Mouse (Mus musculus): ENCODE results near the gene 2410002F23Rik. TPM values are rescaled to one million over a fixed set of nuclear protein-coding genes. Genes with fewer than 3 reads are reported as not detected.
"Not testable (repeated sequence)": the region's sequence is repeated elsewhere in the genome, so short reads cannot be mapped to it uniquely, and the experiment has no call there.

Gene 2410002F23Rik
- polyA plus RNA-seq, 1 experiment from 2014 or later, result 174 TPM

- Histone ChIP-seq H3K4me3 (peak overlapping the region; percentile 93), H3K27me3 (ENCODE audit: insufficient read depth, poor library complexity, severe bottlenecking) (no peaks in the 10 kb centered on the region), H3K9me3 (no peaks in the 10 kb centered on the region), H3K36me3 (peaks cover 41% of the 10 kb centered on the region), H3K27ac (peak overlapping the region; percentile 97), H3K4me1 (replicated peaks) (peaks cover 32% of the 10 kb centered on the region)
- DNase-seq (ENCODE audit: low spot score), result peak; percentile 75
- under 1% methylated on average over 23 of the region's 23 CpGs for WGBS
Measured at GRCm38 (mm10) chr7:44246984-44247470, 505 bp downstream of the 2410002F23Rik start.

GRCm38 (mm10) chr7:44247971-44248370 lies 1.4 kb downstream of the 2410002F23Rik start:
- H3K27me3 ChIP-seq (ENCODE audit: insufficient read depth, poor library complexity, severe bottlenecking), result no peaks in the 10 kb centered on the region
- peaks cover 34% of the 10 kb centered on the region for H3K4me1 ChIP-seq (replicated peaks)
- WGBS, result 97% methylated on average over 2 of the region's 2 CpGs
- no peak for DNase-seq (ENCODE audit: low spot score)
- no peaks in the 10 kb centered on the region for H3K9me3 ChIP-seq
- peak overlapping the region; percentile 93 for H3K4me3 ChIP-seq
- peaks cover 51% of the 10 kb centered on the region for H3K36me3 ChIP-seq
- no peak overlapping the region for H3K27ac ChIP-seq

- H3K27ac ChIP-seq, result no peak overlapping the region
- H3K27me3 ChIP-seq (ENCODE audit: insufficient read depth, poor library complexity, severe bottlenecking), result no peaks in the 10 kb centered on the region
- no peak overlapping the region for H3K4me3 ChIP-seq
- peaks cover 63% of the 10 kb centered on the region for H3K36me3 ChIP-seq
- H3K4me1 ChIP-seq (replicated peaks), result peaks cover 36% of the 10 kb centered on the region
- DNase-seq (ENCODE audit: low spot score), result no peak
- no peaks in the 10 kb centered on the region for H3K9me3 ChIP-seq
- WGBS, result 96% methylated on average over 4 of the region's 4 CpGs
Measured at GRCm38 (mm10) chr7:44249248-44249647, 2.7 kb downstream of the 2410002F23Rik start.

- WGBS, result 92% methylated on average over 17 of the region's 17 CpGs
- not testable (repeated sequence) for H3K9me3 ChIP-seq; H3K27me3 ChIP-seq (ENCODE audit: insufficient read depth, poor library complexity, severe bottlenecking); H3K27ac ChIP-seq; DNase-seq (ENCODE audit: low spot score)
- H3K4me3 ChIP-seq, result peak overlapping the region; percentile 9; the same call in 1 of the 2 replicates
- peaks cover 28% of the 10 kb centered on the region for H3K4me1 ChIP-seq (replicated peaks)
- peaks cover 72% of the 10 kb centered on the region for H3K36me3 ChIP-seq
Measured at GRCm38 (mm10) chr7:44250732-44251275, 4.3 kb downstream of the 2410002F23Rik start.

GRCm38 (mm10) chr7:44253023-44253616 lies 6.6 kb downstream of the 2410002F23Rik start:
- peaks cover 22% of the 10 kb centered on the region for H3K4me1 ChIP-seq (replicated peaks)
- DNase-seq (ENCODE audit: low spot score), result no peak
- no peak overlapping the region for H3K27ac ChIP-seq
- H3K9me3 ChIP-seq, result no peaks in the 10 kb centered on the region
- H3K4me3 ChIP-seq, result no peak overlapping the region
- H3K36me3 ChIP-seq, result peaks cover 68% of the 10 kb centered on the region
- WGBS, result 75% methylated on average over 15 of the region's 15 CpGs
- no peaks in the 10 kb centered on the region for H3K27me3 ChIP-seq (ENCODE audit: insufficient read depth, poor library complexity, severe bottlenecking)

DNA sequence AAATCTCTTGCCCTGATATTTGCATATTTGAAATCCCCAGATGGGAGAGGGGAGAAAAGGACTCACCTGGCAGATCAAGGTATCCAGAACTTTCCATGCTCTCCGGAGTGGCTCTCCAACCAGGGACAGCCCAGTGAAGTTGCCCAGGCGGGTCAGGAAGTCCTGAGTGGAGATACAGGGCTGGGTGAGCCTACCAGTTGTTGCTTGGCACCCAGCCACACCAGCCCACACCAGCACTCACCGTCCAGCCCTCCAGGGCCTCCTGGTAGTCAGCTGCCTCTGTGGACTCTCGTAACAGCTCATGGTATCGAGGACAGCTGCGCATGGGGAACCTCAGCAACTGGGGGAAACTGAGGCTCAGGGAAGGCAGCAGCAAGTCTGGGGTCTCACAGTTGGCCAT lies 8.4 kb downstream of the 2410002F23Rik start:
- no peaks in the 10 kb centered on the region for H3K27me3 ChIP-seq (ENCODE audit: insufficient read depth, poor library complexity, severe bottlenecking)
- H3K4me3 ChIP-seq, result no peak overlapping the region
- H3K9me3 ChIP-seq, result no peaks in the 10 kb centered on the region
- 86% methylated on average over 6 of the region's 6 CpGs for WGBS
- no peak overlapping the region for H3K27ac ChIP-seq
- peaks cover 50% of the 10 kb centered on the region for H3K36me3 ChIP-seq
- no peak for DNase-seq (ENCODE audit: low spot score)
- 0 out of 2 replicates have a peak, but pooled peaks cover 5% of the 10 kb centered on the region for H3K4me1 ChIP-seq (replicated peaks)

GRCm38 (mm10) chr7:44257278-44257677 lies 10.8 kb downstream of the 2410002F23Rik start, which contains the start of gene Acp4:
Gene Acp4 (minus strand): TSS chr7:44257378.
- peaks cover 29% of the 10 kb centered on the region for H3K36me3 ChIP-seq
- no peaks in the 10 kb centered on the region for H3K9me3 ChIP-seq
- WGBS, result 80% methylated on average over 4 of the region's 4 CpGs
- DNase-seq (ENCODE audit: low spot score), result no peak
- no peak within 1 kb of the TSS for H3K4me3 ChIP-seq
- peaks cover 10% of the 10 kb centered on the region; the same call in 1 of the 2 replicates for H3K4me1 ChIP-seq (replicated peaks)
- peaks cover 18% of the 10 kb centered on the region for H3K27me3 ChIP-seq (ENCODE audit: insufficient read depth, poor library complexity, severe bottlenecking)
- H3K27ac ChIP-seq, result no peak within 1 kb of the TSS

- no peaks in the 10 kb centered on the region for H3K36me3 ChIP-seq
- no peak overlapping the region for H3K27ac ChIP-seq
- H3K9me3 ChIP-seq, result no peaks in the 10 kb centered on the region
- no peak for DNase-seq (ENCODE audit: low spot score)
- WGBS, result 79% methylated on average over 6 of the region's 6 CpGs
- peaks cover 13% of the 10 kb centered on the region for H3K4me1 ChIP-seq (replicated peaks)
- H3K4me3 ChIP-seq, result no peak overlapping the region
- H3K27me3 ChIP-seq (ENCODE audit: insufficient read depth, poor library complexity, severe bottlenecking), result peaks cover 40% of the 10 kb centered on the region
Measured at GRCm38 (mm10) chr7:44260410-44260809, 13.9 kb downstream of the 2410002F23Rik start.

DNA sequence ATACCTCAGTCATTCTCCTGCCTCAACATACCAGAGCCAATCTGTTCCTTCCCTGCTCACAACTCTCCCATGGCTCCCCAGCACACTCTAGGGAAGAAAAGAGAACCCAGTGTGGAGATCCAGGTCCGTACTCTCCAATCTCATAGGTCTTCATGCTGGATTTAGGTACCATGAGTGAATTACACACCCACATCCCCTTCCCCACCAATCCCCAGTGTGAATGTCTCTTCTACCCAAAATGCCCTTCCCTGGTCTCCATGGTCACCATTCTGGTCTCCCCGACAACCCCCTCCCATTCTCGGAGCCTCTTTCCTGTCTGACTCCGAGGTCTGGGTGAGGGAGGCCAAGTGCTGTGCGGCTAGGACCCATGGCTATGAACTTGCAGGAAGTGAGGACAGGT lies 14.6 kb downstream of the 2410002F23Rik start, which contains the start of gene Gm15517:
Gene Gm15517 (plus strand): TSS at position 301 of the 400 bp plus-strand sequence.
- Histone ChIP-seq H3K27me3 (ENCODE audit: insufficient read depth, poor library complexity, severe bottlenecking) (peaks cover 40% of the 10 kb centered on the region), H3K9me3 (no peaks in the 10 kb centered on the region), H3K27ac (no peak within 1 kb of the TSS), H3K4me3 (no peak within 1 kb of the TSS), H3K36me3 (no peaks in the 10 kb centered on the region), H3K4me1 (replicated peaks) (peaks cover 13% of the 10 kb centered on the region)
- DNase-seq (ENCODE audit: low spot score), result no peak
- 54% methylated on average over 5 of the region's 5 CpGs for WGBS

GRCm38 (mm10) chr7:44262791-44263643 lies 16.5 kb downstream of the 2410002F23Rik start:
- peak overlapping the region; percentile 38 for H3K4me3 ChIP-seq
- 2% methylated on average over 34 of the region's 34 CpGs for WGBS
- H3K27me3 ChIP-seq (ENCODE audit: insufficient read depth, poor library complexity, severe bottlenecking), result peaks cover 48% of the 10 kb centered on the region
- no peaks in the 10 kb centered on the region for H3K36me3 ChIP-seq
- no peaks in the 10 kb centered on the region for H3K9me3 ChIP-seq
- no peak overlapping the region for H3K27ac ChIP-seq
- peaks cover 13% of the 10 kb centered on the region for H3K4me1 ChIP-seq (replicated peaks)
- peak; percentile 95 for DNase-seq (ENCODE audit: low spot score)

DNA sequence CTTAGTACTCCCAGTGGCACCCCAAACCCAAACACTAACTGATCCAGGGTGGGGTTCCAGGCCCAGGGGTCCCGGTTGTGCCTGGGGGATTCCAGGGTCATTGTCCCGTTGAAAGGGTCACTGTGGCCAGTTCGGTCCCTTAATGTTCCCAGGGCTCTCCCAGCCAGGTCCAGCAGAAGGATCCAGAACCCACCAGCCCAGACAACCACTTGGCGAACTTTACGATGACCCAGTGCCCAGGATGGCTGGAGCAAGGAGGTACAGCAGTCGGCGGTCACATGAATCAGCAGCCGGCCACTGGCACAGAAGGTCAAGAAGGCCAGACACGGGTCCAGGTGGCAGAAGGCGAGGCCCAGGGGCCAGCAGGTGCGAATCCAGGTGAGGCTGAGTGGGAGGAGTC lies 21.6 kb downstream of the 2410002F23Rik start:
- H3K27ac ChIP-seq, result no peak overlapping the region
- peaks cover 5% of the 10 kb centered on the region for H3K4me1 ChIP-seq (replicated peaks)
- H3K36me3 ChIP-seq, result no peaks in the 10 kb centered on the region
- DNase-seq (ENCODE audit: low spot score), result no peak
- no peak overlapping the region for H3K4me3 ChIP-seq
- no peaks in the 10 kb centered on the region for H3K9me3 ChIP-seq
- H3K27me3 ChIP-seq (ENCODE audit: insufficient read depth, poor library complexity, severe bottlenecking), result peaks cover 37% of the 10 kb centered on the region
- 86% methylated on average over 11 of the region's 11 CpGs for WGBS

DNA sequence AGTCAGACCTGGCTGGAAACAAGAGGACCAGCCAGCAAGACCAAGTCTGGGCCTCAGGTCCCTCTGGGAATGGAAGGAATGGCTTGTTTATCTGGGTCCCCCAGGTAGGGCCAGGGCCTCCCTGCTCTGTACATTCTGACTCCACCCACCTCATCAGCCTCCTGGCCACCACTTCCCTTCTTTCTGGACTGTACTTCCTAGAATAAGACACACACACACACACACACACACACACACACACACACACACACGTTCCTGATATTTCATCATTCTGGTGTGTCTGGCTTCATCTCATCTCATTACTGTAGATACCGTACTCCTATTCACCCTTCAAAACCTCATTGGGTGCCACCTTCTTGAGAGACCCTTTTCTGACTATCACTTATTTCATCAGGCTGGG lies 22.9 kb downstream of the 2410002F23Rik start:
- Histone ChIP-seq H3K36me3 (no peaks in the 10 kb centered on the region), H3K9me3 (no peaks in the 10 kb centered on the region), H3K4me3 (no peak overlapping the region), H3K4me1 (replicated peaks) (peaks cover 4% of the 10 kb centered on the region; the same call in 1 of the 2 replicates), H3K27ac (no peak overlapping the region), H3K27me3 (ENCODE audit: insufficient read depth, poor library complexity, severe bottlenecking) (peaks cover 38% of the 10 kb centered on the region)
- DNase-seq (ENCODE audit: low spot score), result no peak
- WGBS, result 91% methylated on average over 2 of the region's 2 CpGs
